Mouse (Mus musculus): ENCODE measurements at regions not wholly inside any gene's neighbourhood (a gene's known extent, or its start where the extent isn't known, plus 50 kb on each side); places are given as distances from the start of the nearest gene placed in this dataset.
A peak's percentile ranks its signal among the peaks of the same experiment; 100 is the strongest.

DNA sequence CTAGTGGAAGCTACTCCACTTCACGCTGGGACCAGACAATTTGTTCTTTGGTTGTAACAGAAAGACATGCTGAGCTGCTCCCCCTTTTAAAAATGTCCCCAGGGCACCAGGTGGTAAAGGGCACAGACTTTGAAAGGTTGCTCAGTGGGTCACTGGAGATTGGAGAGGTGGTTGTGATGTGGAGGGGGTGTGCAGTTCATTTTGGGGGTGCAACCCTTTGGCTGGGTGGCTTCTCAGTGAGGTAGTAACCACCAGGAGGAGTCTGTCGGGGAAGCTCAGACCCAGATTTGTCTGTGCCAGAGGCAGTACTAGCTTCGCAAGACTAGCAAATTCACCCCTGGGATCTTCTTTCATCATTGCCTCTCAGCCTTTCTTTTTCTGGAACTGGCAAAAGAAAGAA is 189.0 kb upstream of the Krr1 start:
- no peak for DNase-seq (ENCODE audit: low spot score)

GRCm38 (mm10) chr10:111784065-111784853 is 188.2 kb upstream of the Krr1 start:
- DNase-seq (ENCODE audit: low spot score) = no peak

DNA sequence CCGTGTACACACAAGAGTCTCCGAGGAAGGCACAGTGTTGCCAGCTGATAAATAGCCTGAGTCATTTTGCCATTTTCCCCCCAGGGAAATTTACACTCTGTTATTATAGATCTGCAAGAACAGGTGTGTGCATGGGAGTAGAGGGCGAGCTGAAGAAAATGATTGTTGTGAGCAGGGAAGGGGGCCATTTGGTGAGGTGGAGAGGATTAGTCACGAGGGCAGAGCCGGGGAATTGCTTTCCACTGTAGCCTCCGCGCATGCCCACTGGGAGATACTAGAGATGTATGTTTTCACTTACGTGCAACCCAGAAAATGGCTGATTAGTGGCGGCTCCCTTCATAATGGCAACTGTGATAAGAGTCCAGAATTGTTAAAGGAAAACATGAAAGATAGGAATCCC is 185.3 kb upstream of the Krr1 start:
- DNase-seq (ENCODE audit: low spot score) = peak; percentile 81

DNA sequence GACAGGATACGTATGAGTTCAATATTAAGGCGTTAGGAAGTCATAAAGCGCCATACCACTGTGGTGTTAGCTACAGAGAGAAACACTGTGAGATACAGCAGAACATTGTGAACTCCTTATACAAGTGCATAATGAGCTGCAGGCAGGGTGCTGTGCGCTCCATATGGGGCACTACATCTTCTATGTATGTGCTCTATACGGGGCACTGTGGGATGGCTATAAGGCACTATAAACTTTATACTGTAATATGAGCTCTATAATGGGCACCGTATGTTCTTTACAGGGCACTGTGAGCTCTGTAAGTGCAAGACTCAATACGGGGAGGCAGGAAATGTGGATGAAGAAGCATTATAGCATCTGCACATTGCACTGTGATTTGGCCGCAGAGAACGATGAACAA is 183.2 kb upstream of the Krr1 start:
- DNase-seq (ENCODE audit: low spot score) = no peak

GRCm38 (mm10) chr10:111790911-111791310 is 181.6 kb upstream of the Krr1 start:
- DNase-seq (ENCODE audit: low spot score) = no peak

GRCm38 (mm10) chr10:111795056-111795455 is 177.4 kb upstream of the Krr1 start:
- peak; percentile 51 for DNase-seq (ENCODE audit: low spot score)

DNA sequence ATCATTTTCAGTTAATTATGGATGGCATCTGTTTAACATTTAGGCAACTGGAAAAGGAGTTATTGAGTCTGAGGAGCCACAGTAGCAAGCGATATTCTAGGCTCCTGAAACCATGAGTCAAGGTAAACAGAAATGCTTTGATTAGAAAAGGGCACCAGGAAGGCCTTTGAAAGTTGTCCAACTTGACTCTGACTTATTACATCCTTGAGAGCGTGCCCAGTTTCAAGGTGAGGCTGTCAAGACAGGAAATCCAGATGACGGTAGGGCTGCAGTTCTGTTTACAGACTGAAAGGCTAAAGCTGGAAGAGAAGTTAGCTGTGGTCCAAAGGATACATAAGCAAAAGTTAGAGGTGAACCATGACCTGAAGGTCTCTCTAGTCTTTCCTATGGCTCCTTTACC is 176.7 kb upstream of the Krr1 start:
- no peak for DNase-seq (ENCODE audit: low spot score)

- DNase-seq (ENCODE audit: low spot score) = no peak
Observed at GRCm38 (mm10) chr10:111798851-111799281, 173.6 kb upstream of the Krr1 start.

GRCm38 (mm10) chr10:111799850-111800589 is 172.4 kb upstream of the Krr1 start:
- DNase-seq (ENCODE audit: low spot score) = no peak

DNA sequence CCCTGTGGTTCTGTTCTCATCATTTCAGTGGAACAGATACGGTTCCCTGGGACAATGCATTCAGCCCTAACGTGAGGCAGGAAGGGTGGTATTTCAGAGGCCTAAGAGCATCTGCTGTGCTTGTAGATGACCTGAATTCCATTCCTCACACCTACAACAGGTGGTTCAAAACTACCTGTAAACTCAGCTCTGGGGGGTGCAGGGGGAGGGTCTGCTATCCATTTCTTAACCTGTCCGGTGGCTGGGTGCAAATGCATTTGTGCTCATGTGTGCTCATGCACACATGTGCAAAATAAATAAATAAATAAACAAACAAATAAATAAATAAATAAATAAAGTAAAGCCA is 171.9 kb upstream of the Krr1 start:
- DNase-seq (ENCODE audit: low spot score) = no peak

- DNase-seq (ENCODE audit: low spot score) = no peak
Observed at GRCm38 (mm10) chr10:111801021-111801793, 171.3 kb upstream of the Krr1 start.

GRCm38 (mm10) chr10:111801794-111802359 is 170.6 kb upstream of the Krr1 start:
- no peak for DNase-seq (ENCODE audit: low spot score)

GRCm38 (mm10) chr10:111806333-111806732 is 166.1 kb upstream of the Krr1 start:
- DNase-seq (ENCODE audit: low spot score) = no peak

DNA sequence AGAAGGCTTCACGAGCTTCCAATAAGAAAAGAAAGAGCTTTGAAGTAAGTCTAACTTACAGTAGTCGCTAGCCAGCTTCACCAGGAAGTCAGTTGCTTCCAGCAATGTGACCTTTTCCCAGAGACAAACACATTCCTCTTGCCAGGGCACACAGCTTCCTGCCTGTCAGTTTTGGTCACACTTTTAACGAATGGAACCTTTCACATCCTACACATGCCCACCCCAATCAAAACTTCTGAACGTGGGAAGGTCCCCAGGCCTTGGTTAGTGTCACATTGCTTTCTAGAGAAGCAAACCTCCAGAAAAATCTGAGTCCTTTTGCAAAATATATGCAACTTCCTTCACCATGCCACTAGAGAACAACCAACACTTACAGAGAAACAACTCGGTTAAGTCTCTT is 165.5 kb upstream of the Krr1 start:
- DNase-seq (ENCODE audit: low spot score) = no peak

GRCm38 (mm10) chr10:111813736-111814135 is 158.7 kb upstream of the Krr1 start:
- no peak for DNase-seq (ENCODE audit: low spot score)

- no peak for DNase-seq (ENCODE audit: low spot score)
Observed at GRCm38 (mm10) chr10:111814648-111815047, 157.8 kb upstream of the Krr1 start.

DNA sequence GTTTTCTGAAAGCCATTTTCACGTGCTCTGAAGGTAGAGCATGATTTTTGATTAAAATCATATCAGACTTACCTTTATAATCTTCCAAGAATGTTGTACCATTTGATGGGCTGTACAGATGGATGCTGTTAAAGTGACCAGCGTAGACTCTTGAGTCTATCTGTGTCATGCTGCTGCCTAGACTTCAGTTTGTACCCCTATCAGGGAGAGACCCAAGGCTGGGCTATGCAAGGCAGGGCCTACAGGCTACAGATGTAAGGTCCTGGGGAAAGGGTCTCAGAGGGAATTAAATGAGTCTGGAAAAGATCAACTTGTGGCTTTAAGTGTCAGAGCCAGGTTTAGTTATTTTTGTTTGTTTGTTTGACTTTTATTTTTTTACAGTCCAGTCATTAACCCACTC is 157.3 kb upstream of the Krr1 start:
- no peak for DNase-seq (ENCODE audit: low spot score)

DNA sequence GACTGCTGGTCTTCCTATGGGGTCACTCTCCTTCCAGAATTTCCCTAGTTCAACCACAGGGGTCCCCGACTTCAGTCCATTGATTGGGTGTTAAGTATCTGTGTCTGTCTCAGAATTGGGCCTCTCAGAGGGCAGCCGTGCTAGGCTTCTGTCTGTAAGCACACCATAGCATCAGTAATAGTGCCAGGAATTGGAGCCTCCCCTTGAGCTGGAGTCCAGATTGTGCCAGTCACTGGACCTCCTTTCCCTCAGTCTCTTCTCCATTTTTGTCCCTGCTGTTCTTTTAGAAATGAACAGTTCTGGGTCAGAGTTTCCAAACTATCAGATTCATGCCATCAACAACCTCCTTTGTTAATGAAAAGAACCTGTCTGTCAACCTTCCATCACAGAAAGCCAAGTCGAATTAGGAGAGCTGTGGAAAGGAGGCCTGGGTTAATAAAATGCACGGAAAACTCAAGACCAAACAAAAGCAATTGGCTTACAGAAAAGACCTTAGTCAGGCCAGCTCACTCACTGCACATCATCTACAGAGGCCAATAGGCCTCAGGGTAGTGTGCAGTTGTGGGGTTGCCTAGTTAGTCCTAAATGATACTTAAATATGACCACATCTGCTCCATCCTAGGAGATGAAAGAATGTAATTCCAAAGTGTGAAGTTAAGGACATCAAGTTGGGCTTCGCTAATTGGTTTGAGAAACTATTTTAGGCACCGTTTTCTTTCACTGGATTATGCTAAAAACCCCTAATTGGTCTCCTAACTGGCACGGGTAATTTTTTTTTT is 156.5 kb upstream of the Krr1 start:
- no peak for DNase-seq (ENCODE audit: low spot score)

GRCm38 (mm10) chr10:111819755-111820451 is 152.6 kb upstream of the Krr1 start:
- no peak for DNase-seq (ENCODE audit: low spot score)

DNA sequence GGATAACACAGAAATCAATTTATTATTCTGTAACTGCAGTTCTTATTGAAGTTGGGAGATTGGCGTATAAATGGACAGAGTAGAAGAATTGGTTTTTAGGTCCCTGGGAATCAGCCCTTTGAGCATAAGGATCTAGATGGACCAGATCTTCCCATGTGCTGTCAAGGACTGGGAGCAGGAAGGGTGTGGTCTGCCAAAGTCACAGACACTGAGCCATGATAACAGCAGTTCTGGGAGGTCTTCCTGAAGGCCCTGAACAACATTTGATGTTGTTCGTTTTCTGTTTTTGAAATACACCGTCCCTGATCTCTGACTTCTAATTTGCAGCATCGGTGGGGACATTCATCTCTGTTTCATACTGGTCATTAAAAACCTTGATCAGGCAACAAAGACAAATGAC is 147.6 kb upstream of the Krr1 start:
- DNase-seq (ENCODE audit: low spot score) = no peak

Data from MN1 (cell line).